Mouse (Mus musculus): ENCODE data around the gene Tsen54.

DNA sequence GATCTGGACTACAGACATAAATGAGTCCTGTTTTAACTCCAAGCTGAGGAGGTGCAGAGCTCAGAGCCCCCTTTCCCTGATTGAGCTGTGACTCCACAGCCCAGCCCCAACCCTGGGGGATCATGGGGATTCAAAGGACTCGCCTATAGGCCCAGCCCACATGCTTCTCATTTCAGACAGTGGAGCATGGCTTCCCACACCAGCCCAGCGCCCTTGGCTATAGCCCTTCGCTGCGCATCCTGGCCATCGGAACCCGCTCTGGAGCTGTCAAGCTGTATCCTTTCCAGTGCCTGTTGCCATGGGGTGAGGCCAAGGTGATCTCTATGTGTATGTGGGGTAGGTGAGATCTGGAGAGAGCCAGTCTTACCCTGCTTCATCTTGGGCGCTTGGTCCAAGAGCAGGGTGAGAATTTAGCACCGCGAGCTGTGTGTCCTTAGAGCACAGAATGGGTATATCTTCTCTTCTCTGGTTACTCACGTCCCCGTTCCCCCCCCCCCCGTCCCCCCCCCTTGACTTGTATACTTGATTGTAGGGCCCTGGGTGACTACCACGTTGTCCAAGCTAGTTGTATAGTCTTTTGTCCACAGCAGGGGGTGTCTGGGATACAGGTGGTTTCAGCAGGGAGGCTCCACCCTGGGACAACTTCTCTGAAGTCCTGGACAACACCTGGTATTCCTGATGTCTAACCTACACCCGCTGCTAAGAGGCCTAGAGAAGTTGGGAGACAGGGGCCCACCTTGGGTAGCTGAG lies 28.8 kb downstream of the Tsen54 start:
- TF ChIP-seq CTCF (IDR thresholded peaks at IDR 0.05; ENCODE audit: borderline replicate concordance, extremely low read depth, insufficient read depth, insufficient read length) (no peak), POLR2A (IDR thresholded peaks at IDR 0.05; ENCODE audit: borderline replicate concordance, extremely low read depth, insufficient read depth, insufficient read length, poor library complexity, severe bottlenecking) (no peak)
